22 mouse cellular contexts compared by ENCODE assay signal in the genomic region with DNA sequence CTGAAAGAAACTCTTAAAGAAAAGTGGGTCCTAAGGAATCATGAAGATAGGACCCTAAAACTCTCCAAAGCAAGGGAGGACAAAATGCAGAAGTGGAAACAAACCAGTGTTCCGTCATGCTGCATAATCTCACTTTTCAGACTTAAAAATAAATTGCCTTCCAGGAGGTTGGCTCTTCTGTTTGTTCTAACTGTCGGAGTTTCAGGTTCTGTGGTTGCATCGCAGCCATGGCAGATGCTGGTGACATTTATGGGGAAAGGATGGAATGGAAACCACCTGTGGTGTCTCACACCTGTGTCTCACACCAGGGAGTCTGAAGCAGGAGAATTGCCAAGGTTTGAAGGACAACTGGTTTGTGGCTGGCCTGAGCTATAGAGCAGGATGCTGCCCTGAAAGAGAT. TPM values are rescaled to one million over a fixed set of nuclear protein-coding genes. Genes with fewer than 3 reads are reported as not detected.
DNase-seq lines count a peak whose midpoint lies in the region; ATAC-seq and TF ChIP-seq lines count a peak whose summit lies in the region.
"Had no signal": no experiment of that assay in that cellular context is flagged by ENCODE, and none has a peak within 500 bp of the region (broad histone marks: within the 10 kb centered on the region; RNA-seq: fewer than 3 reads in every experiment).

No protein-coding gene starts in this region.

- TF ChIP-seq EP300 in CH12.LX (IDR thresholded peaks at IDR 0.05; ENCODE audit: low read length): peak; percentile 79
- TF ChIP-seq EP300 in liver, postnatal 0 days (IDR thresholded peaks at IDR 0.05; ENCODE audit: low read depth): no peak

- WGBS in liver, postnatal 0 days (ENCODE audit: insufficient replicate concordance): 56% methylated on average over 3 of the region's 3 CpGs

- no peaks in the 10 kb centered on the region for H3K79me2 ChIP-seq in CH12.LX (replicated peaks; ENCODE audit: control insufficient read depth, extremely low read depth, insufficient read depth, poor library complexity, severe bottlenecking)

- no peak for TF ChIP-seq POLR2A in CH12.LX (IDR thresholded peaks at IDR 0.05; ENCODE audit: low read depth, low read length)

- no peak overlapping the region for H3K4me2 ChIP-seq in CH12.LX (ENCODE audit: insufficient read depth, low read depth, poor library complexity, severe bottlenecking)
- no peak overlapping the region for H3K4me2 ChIP-seq in liver, postnatal 0 days (ENCODE audit: low read depth, low read length)

- peaks cover 6 to 32% of the 10 kb centered on the region in 2 experiments for H3K4me1 ChIP-seq in CH12.LX (ENCODE audit: control insufficient read depth in 1 of 2, insufficient read depth in 2 of 2)
- H3K4me1 ChIP-seq in liver, postnatal 0 days (ENCODE audit: insufficient read depth): no peaks in the 10 kb centered on the region

- TF ChIP-seq CTCF in CH12.LX (conservative IDR thresholded peaks at IDR 0.05 in 1 of 2, IDR thresholded peaks at IDR 0.05 in 1 of 2; ENCODE audit: low read depth in 2 of 2, low read length in 2 of 2): no peak
- no peak for TF ChIP-seq CTCF in liver, postnatal 0 days (IDR thresholded peaks at IDR 0.05; ENCODE audit: low read depth)

- H3K4me3 ChIP-seq in CH12.LX (replicated peaks in 1 of 3; ENCODE audit: low read depth in 2 of 3, low read length in 2 of 3, poor library complexity in 1 of 3): no peak overlapping the region
- no peak overlapping the region for H3K4me3 ChIP-seq in liver, postnatal 0 days (ENCODE audit: low read depth, low read length)

- dilution Hi-C loops in CH12.LX (cut with MboI; ENCODE audit: extremely low pct_ligation_motif_present, extremely low pct_unique_long_range_greater_than_20kb, low sequenced_read_pairs): no loop called here

- H3K9ac ChIP-seq in CH12.LX (ENCODE audit: insufficient read depth, low read depth): no peak overlapping the region
- H3K9ac ChIP-seq in liver, postnatal 0 days (replicated peaks): no peak overlapping the region

- in situ Hi-C loops in CH12.LX (cut with MboI; ENCODE audit: low pct_ligation_motif_present, low pct_unique_long_range_greater_than_20kb, low sequenced_read_pairs): no loop called here

- H3K36me3 ChIP-seq in CH12.LX (replicated peaks in 1 of 2; ENCODE audit: control insufficient read depth in 1 of 2, insufficient read depth in 1 of 2, low read length in 1 of 2): no peaks in the 10 kb centered on the region
- no peaks in the 10 kb centered on the region for H3K36me3 ChIP-seq in splenic B cell, adult 2 months (ENCODE audit: control insufficient read depth, insufficient read depth, low read length, poor library complexity, severe bottlenecking)
- no peaks in the 10 kb centered on the region for H3K36me3 ChIP-seq in liver, postnatal 0 days (replicated peaks; ENCODE audit: insufficient read depth, low read length)
- H3K36me3 ChIP-seq: G1E had no signal

- peak; percentile 7 to 10 for DNase-seq in cerebellum, postnatal 10 days
- DNase-seq in cerebellum, adult 11 months: no peak
- DNase-seq in A20 (ENCODE audit: low read depth, low spot score) (peak; percentile 3), CH12.LX (ENCODE audit: extremely low read depth) (peak; percentile 49)
- peak; percentile 35 for DNase-seq in splenic B cell, adult 2 months (ENCODE audit: low read depth, low spot score)
- DNase-seq in gastrocnemius, postnatal 25 days: no peak
- no peak for DNase-seq in adrenal gland, adult 2 months
- DNase-seq in liver, postnatal 0 days: no peak
- DNase-seq: adrenal gland, adult 8-10 months; adrenal gland, postnatal 10 days; adrenal gland, postnatal 14 days; adrenal gland, postnatal 25 days; adrenal gland, postnatal 36 days; cerebellum, adult 11-12 months; cerebellum, adult 18-20 months; cerebellum, adult 2 months; cerebellum, adult 8-10 months; cerebellum, adult 9-10 months had no signal

- no peak for ATAC-seq in liver, postnatal 0 days
- ATAC-seq: activated CD4-positive, CD25-positive, alpha-beta regulatory T cell, adult 4 months; CD4-positive, CD25-positive, alpha-beta regulatory T cell, adult 4 months; Patski had no signal

- no peak; the same call in none of the 2 replicates for TF ChIP-seq RAD21 in CH12.LX (IDR thresholded peaks at IDR 0.05; ENCODE audit: low read depth, low read length)

- no peaks in the 10 kb centered on the region for H3K9me3 ChIP-seq in CH12.LX (replicated peaks; ENCODE audit: low read length)
- no peaks in the 10 kb centered on the region for H3K9me3 ChIP-seq in liver, postnatal 0 days (ENCODE audit: low read length)
- H3K9me3 ChIP-seq: G1E had no signal

- H3K27ac ChIP-seq in CH12.LX (ENCODE audit: insufficient read depth, low read depth): no peak overlapping the region
- H3K27ac ChIP-seq in liver, postnatal 0 days (ENCODE audit: low read depth): no peak overlapping the region

- no peaks in the 10 kb centered on the region for H3K27me3 ChIP-seq in CH12.LX (replicated peaks)
- no peaks in the 10 kb centered on the region for H3K27me3 ChIP-seq in splenic B cell, adult 2 months (ENCODE audit: control insufficient read depth, insufficient read depth, low read length, poor library complexity, severe bottlenecking)
- H3K27me3 ChIP-seq in liver, postnatal 0 days (ENCODE audit: insufficient read depth, low read length): no peaks in the 10 kb centered on the region
- H3K27me3 ChIP-seq: Patski had no signal

TF ChIP-seq in CH12.LX, 34 proteins besides CTCF, POLR2A, EP300 and RAD21:
- TF ChIP-seq CHD1 (IDR thresholded peaks at IDR 0.05; ENCODE audit: low read depth, low read length): no peak
- TF ChIP-seq IRF4 (IDR thresholded peaks at IDR 0.05; ENCODE audit: low read depth, low read length): peak; percentile 72
- TF ChIP-seq TBP (conservative IDR thresholded peaks at IDR 0.05; ENCODE audit: low read depth, low read length): no peak
- TF ChIP-seq ELF1 (IDR thresholded peaks at IDR 0.05; ENCODE audit: low read depth, low read length): no peak
- peak; percentile 76 for TF ChIP-seq TCF12 (IDR thresholded peaks at IDR 0.05; ENCODE audit: low read depth, low read length)
- no peak for TF ChIP-seq MAFK (IDR thresholded peaks at IDR 0.05; ENCODE audit: insufficient replicate concordance, low read length)
- no peak for TF ChIP-seq ZMIZ1 (IDR thresholded peaks at IDR 0.05; ENCODE audit: low read depth, low read length)
- peak; percentile 51; the same call in 1 of the 2 replicates for TF ChIP-seq BHLHE40 (IDR thresholded peaks at IDR 0.05; ENCODE audit: low read depth, low read length)
- no peak for TF ChIP-seq ZC3H11A (IDR thresholded peaks at IDR 0.05; ENCODE audit: low read depth, low read length)
- TF ChIP-seq MEF2A (IDR thresholded peaks at IDR 0.05; ENCODE audit: borderline replicate concordance, low read depth, low read length): peak; percentile 73; the same call in 1 of the 2 replicates
- TF ChIP-seq ETS1 (conservative IDR thresholded peaks at IDR 0.05; ENCODE audit: low read depth, low read length): peak; percentile 47; the same call in 1 of the 2 replicates
- TF ChIP-seq CHD2 (IDR thresholded peaks at IDR 0.05; ENCODE audit: low read length): peak; percentile 50; the same call in 1 of the 2 replicates
- no peak for TF ChIP-seq MYC (IDR thresholded peaks at IDR 0.05; ENCODE audit: low read depth, low read length)

RNA-seq across cellular contexts. Expression of a gene that starts 50.9 kb away (rescaled TPM):
- 18.5 and 24.9 TPM in 2 replicates for total RNA-seq in CH12.LX (2012; rRNA removed)
- total RNA-seq in CH12.LX (2014; rRNA removed): 7.0 and 7.5 TPM in 2 replicates
- 46.4 and 53.3 TPM in 2 replicates for polyA plus RNA-seq in CH12.LX (2012; ENCODE audit: insufficient read length, low read depth)
- total RNA-seq in gastrocnemius, postnatal 25 days (2021): 10 to 100 TPM; 12.4 to 14.4 TPM
- 10 to 100 TPM; 25.7 to 34.4 TPM for total RNA-seq in adrenal gland, adult 2 months (2021)
- polyA plus RNA-seq in adrenal gland, adult 2 months (2012; rRNA removed): 17.8 and 21.8 TPM in 2 replicates
- 3.1 and 4.5 TPM in 2 replicates for polyA plus RNA-seq in liver, postnatal 0 days (2015; fragmentation: Nextera tagmentation; extraction: Ambion mirVana)

Comparison
In these comparisons a context has a peak if more than half of its experiments do, and no peak if none do; other contexts are left out.
1. DNase-seq: peak in cerebellum, postnatal 10 days (2 of 2), A20 (single experiment), CH12.LX (single experiment) and splenic B cell, adult 2 months (single experiment); none in cerebellum, adult 11 months (single experiment), gastrocnemius, postnatal 25 days (single experiment), adrenal gland, adult 2 months (single experiment) and liver, postnatal 0 days (single experiment).